Mouse (Mus musculus) liver, adult 2 months (tissue): ENCODE data around the gene Rassf1.

Source experiments
- CTCF ChIP-seq: fragments of 200-500 bp; IDR thresholded peaks from 2 replicates; pipeline ENCODE4 v1.5.1; 2011; ENCODE audit warnings: low read depth, low read length, control low read depth
- POLR2A ChIP-seq: fragments of 200-500 bp; IDR thresholded peaks from 2 replicates; pipeline ENCODE4 v1.6.1; 2011; ENCODE audit warnings: low read length, control low read depth; ENCODE audit not compliant: insufficient read depth; ENCODE audit errors: extremely low read depth

DNA sequence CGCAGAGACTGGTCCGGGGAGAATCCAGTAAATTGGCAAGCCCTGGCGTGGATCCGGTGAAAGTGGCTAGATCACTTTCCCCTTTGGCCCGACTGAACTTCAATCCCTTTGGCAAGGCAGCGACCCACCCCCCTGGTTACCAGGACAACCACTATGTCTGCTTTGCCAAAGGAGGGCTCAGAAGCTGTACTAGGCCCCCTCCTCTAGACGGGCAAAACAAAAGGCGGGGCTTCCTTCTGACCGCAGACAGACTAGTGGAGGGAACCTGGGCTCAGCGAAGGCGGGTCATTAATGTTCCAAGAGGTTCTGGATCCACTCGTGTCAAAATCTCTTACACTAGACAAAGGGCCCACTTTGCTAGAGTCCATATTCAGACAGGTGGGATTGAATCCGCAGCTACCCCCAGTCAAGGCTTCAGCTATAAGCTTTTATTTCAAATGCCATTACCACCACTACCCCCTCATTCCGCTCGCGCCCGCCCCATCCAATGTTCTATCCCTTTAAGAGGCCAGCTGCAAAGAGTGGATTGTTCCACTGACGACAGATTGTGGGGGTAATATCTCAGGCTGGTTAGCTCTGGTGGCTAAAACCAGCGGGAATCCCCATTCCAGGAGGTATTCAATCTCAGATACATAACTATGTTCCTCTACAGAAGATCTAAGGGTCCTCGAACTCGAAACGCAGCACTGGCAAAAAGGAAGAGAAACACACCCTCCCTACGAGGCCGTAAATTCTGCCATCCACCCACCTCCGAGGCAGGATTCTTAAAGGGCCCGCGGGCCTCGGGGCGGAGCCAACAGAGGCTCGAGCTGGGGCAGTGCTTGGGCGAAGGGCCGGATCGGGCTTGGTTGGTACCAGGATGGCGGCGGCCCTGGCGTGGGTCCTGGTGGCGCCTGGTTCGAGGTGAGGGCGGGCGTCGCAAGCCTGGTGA lies 17.2 kb downstream of the Rassf1 start:
- no peak for TF ChIP-seq CTCF
- 0 out of 2 replicates have a peak, but pooled peaks have one; percentile 29 for TF ChIP-seq POLR2A
